Mouse (Mus musculus): Measurements from ENCODE around the gene Gtf3a. TPM values are rescaled to one million over a fixed set of nuclear protein-coding genes. Genes with fewer than 3 reads are reported as not detected.
"Not testable (repeated sequence)": the region's sequence is repeated elsewhere in the genome, so short reads cannot be mapped to it uniquely, and the experiment has no call there.

Gtf3a gene
- total RNA-seq (2021), result 10 to 100 TPM; 37.6 to 39.0 TPM
- long read RNA-seq, experiment 1, transcript Gtf3a-204 (9 exons, 1,298 nt), result major isoform, 47 of 59 reads
- long read RNA-seq, experiment 1, transcript Gtf3a-201 (8 exons, 1,426 nt), result minor isoform, 5 of 59 reads
- long read RNA-seq, experiment 1, partial matches to known transcripts, result 1 of 59 reads
- long read RNA-seq, experiment 1, other reads (novel, unspliced or antisense), result 6 of 59 reads
- long read RNA-seq, experiment 2, transcript Gtf3a-204 (9 exons, 1,298 nt), result major isoform, 32 of 44 reads
- long read RNA-seq, experiment 2, partial matches to known transcripts, result 2 of 44 reads
- long read RNA-seq, experiment 2, other reads (novel, unspliced or antisense), result 7 of 44 reads

GRCm38 (mm10) chr5:146948508-146949088, at the start of gene Gtf3a:
Gene Gtf3a, plus strand, starts transcription at chr5:146948657.
- DNase-seq (ENCODE audit: low spot score in 2 of 2), result peak; percentile 70 to 74

DNA sequence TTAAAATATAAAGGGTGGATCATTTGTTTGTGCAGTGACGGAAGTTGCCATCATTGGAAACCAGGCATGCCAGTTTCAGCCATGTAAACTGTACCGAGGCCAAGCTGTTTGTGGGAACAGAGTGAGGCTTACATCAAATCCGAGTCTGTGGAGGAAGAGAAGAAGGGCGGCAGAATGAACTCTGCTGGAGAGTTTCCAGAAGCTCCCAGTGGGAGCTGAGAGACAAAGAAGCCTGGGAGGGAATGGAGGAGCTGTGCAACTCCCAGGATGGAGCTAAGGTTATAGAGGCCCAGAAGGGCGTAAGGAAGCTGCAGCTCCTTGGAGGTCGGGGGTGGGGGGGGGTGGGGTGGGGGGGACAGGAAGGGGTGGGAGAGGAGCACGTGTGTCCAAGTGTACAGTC, 48.1 kb upstream of the Gtf3a start:
- DNase-seq (ENCODE audit: low spot score in 2 of 2), result no peak

- DNase-seq (ENCODE audit: low spot score in 2 of 2), result no peak
Measured at GRCm38 (mm10) chr5:146901501-146901900, 47.0 kb upstream of the Gtf3a start.

- DNase-seq (ENCODE audit: low spot score in 2 of 2), result peak; percentile 52 to 65
Measured at GRCm38 (mm10) chr5:146904404-146904803, 44.1 kb upstream of the Gtf3a start.

DNA sequence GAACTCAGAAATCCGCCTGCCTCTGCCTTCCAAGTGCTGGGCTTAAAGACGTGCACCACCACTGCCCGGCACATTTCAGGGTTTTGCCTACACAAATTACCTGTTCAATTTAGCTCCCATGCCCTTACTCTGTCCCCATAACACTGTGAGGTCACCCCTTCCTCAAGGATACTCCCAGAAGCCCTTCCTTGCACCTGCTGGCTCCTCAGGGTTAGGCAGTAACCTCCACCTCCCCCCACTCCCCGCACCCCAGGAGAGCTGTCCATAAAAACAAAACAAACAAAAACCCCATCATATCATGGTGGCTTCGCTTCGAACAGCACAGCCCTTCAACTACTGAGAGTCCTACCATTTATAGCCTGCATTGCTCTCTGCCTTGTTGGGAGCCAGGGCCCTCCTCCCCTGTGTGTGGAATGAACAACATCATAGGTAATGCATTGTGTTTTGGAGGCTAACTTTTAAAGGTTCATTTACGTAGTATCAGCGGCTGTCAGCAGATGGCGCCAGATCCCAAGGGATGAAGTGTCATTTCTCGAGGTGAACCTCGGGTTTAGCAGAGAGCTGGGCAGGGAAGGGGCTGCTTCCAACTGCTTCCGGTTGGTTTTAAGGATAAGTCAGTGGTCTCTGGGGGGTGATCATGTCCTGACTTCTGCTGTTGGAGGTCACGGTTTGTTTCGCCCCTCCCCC, 42.8 kb upstream of the Gtf3a start:
- peak; percentile 40 to 72 for DNase-seq (ENCODE audit: low spot score in 2 of 2)

- DNase-seq (ENCODE audit: low spot score in 2 of 2), result no peak
Measured at GRCm38 (mm10) chr5:146907533-146907932, 40.9 kb upstream of the Gtf3a start.

GRCm38 (mm10) chr5:146908629-146909028, 39.8 kb upstream of the Gtf3a start:
- no peak for DNase-seq (ENCODE audit: low spot score in 2 of 2)

DNA sequence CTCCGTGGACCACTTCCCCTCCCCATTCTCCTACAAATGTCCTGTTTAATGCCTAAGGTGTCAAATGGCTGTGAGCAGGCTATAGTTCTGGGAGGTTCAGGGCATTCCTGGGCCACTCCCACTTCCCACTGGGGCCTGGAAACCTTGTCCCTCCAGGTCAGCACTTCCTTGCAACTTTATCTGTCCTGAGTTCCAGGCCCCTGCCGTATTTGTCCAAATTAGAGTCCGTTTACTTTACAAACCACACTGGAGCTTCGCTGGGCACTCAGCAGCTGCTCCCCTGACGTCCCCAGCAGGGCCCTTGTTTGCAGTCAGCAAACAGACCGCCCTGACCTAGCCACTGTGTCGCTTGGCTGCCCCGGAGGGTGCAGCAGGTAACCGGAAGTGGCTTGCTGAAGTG, 36.3 kb upstream of the Gtf3a start:
- DNase-seq (ENCODE audit: low spot score in 2 of 2), result no peak

DNA sequence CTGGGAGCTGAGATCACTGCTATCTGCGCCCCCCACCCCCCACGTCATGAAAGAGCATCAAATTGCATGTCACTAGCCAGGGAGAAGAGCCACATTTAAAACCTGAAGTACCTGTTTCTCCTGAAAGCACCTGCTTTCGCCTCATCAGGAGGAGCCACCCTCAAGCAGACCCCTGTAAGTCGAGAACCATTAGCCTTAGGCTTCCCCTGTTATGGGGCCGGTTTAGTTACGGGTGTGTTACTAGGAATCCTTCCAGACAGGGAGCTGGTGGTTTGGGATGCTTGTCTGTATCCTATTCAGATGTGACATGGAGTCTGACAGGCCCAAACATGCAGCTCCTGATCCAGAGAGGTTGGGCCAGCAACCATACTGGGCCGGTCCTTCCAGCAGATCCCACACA, 35.1 kb upstream of the Gtf3a start:
- DNase-seq (ENCODE audit: low spot score in 2 of 2), result no peak

GRCm38 (mm10) chr5:146914088-146914766, 34.2 kb upstream of the Gtf3a start:
- DNase-seq (ENCODE audit: low spot score in 2 of 2), result peak; percentile 35 to 47

DNA sequence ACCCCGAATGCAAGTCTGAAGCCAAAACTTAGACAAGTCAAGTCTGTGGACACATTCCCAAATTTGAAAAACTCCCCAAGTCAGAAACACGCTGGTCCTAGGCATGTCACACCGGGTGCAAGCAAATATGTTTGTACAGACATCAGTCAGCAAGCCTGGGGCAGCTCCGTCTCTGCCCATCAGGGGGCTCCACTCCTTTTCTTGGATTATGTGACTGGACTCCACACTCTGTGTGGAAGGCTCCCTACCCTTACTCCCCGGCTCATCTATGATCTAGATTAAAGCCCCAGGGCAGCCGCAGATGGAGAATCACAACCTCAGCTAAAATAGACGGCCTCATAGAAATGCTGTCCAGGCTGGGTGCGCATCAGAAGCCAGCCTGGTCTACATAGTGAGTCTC, 32.2 kb upstream of the Gtf3a start:
- DNase-seq (ENCODE audit: low spot score in 2 of 2), result no peak

GRCm38 (mm10) chr5:146916806-146917205, 31.7 kb upstream of the Gtf3a start:
- DNase-seq (ENCODE audit: low spot score in 2 of 2), result no peak

GRCm38 (mm10) chr5:146917357-146917756, 31.1 kb upstream of the Gtf3a start:
- DNase-seq (ENCODE audit: low spot score in 2 of 2), result not testable (repeated sequence)

DNA sequence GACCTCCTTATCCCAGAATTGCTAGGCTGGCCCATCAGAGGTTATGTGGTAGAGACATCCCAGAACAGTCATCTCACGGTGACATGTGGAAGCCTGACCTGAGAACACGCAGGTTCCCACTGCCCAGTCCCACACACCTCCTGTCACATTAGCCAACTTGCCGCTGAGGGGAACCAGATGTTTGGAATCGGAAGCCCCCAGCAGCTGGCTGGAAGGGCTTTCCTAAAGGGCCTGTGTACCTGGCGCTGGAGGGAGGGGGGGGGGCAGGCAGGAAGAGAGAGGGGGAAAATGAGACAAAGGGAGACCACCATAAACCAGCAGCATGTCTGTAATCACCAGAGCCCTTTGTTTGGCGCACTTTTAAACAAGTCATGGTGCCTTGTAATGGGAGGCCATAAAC, 28.6 kb upstream of the Gtf3a start:
- no peak for DNase-seq (ENCODE audit: low spot score in 2 of 2)

GRCm38 (mm10) chr5:146920314-146921161, 27.9 kb upstream of the Gtf3a start:
- no peak for DNase-seq (ENCODE audit: low spot score in 2 of 2)

DNA sequence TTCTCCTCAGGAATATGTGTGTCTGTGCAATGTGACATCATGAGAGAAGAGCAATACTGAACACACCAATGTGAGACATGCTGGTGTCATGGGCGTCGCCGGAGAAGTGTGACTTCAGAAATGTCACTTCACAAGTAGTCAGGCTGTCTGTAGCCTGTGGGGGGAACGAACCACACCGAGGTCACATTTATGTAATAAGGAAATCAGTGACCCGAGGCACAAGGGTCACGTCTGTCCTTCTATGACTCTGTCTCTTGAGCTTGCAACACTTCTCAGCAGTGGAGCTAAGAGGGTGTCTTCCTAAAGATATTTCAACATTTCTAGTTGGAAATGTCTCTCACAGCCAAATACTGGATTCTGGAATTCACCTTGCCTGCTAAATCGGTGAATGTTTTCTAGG, 27.2 kb upstream of the Gtf3a start:
- no peak for DNase-seq (ENCODE audit: low spot score in 2 of 2)

DNA sequence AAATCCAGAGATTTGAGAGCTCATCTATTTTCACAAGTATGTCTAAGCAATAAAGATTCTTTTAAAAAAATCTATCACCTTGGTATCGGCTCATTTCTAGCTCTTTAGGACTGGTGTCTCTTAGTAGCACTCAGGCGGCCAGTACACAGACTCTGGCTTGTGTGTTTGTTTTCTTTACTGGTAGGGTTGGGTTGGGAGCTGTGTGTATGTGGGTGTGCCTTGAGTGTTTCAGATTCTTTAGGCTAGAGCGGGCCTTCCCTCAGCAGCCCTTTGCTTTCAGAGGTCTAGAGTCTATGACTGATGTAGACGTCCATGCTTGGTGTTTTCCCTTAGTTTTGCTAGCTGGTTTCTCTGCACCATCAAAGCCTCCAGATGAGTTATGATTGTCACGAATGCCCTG, 24.9 kb upstream of the Gtf3a start:
- no peak for DNase-seq (ENCODE audit: low spot score in 2 of 2)

- no peak for DNase-seq (ENCODE audit: low spot score in 2 of 2)
Measured at GRCm38 (mm10) chr5:146926673-146927072, 21.8 kb upstream of the Gtf3a start.

GRCm38 (mm10) chr5:146931422-146931821, 17.0 kb upstream of the Gtf3a start:
- no peak for DNase-seq (ENCODE audit: low spot score in 2 of 2)

DNA sequence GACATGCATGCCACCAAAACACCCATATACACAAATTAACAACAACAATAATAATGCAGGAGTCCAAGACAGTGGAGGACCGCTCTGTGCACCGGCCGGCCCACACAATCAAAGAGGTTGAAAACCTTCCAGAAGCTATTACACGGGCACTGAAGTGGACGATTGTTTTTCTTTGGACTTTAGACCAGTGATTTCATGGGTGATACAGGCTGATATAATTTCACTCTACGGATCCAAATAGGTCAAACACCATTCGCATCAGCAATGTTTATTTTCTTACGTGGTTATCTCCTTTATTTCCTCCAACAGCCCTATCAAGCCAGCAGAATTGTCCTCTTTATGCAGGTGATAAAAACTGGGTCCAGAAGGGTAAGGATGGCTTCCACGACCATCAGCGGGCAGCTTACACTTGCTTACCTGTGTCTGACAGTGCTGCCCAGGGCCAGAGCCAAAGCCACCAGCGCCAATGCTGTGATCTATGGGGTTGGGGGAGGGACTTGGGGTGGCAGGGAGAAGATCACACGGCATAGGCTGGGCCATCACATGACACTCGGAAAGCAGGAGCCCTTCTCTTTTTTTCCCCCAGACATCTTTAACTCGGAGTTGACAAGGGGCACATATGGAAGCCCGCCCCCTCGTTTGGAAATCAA, 16.4 kb upstream of the Gtf3a start:
- no peak for DNase-seq (ENCODE audit: low spot score in 2 of 2)
